Mouse (Mus musculus): ENCODE data around the gene Calcoco1. TPM values are rescaled to one million over a fixed set of nuclear protein-coding genes. Genes with fewer than 3 reads are reported as not detected.

Calcoco1 gene
- total RNA-seq (2012; rRNA removed) = 24.6 and 25.0 TPM in 2 replicates

DNA sequence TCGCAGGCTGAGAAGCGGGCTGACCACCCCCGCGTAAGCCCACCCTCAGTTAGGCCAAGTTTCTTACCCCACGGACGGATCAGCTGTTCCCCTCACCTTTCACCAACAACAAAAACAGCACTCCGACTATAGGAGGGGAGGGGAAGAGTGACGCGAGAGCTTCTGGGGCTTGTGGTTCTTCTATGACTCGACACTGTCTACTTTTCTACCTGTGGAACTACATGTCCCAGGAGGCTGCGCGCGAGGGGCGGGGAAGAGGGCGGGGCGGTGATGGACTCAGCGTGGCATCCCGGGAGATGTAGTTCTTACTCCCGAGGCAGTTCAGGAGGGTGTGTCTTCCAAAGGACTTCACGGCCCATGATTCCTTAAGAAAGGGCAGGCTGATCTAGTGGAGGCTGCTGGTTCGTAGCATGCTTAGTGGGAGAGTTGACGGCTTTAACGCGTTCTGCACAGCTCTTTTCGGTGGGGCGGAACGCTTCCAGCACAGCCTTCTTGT is at the start of gene Calcoco1:
Gene Calcoco1, minus strand, starts transcription at position 199 of the 496 bp plus-strand sequence.
- H3K9me3 ChIP-seq (ENCODE audit: control insufficient read depth, insufficient read depth, low read depth, low read length) = no peaks in the 10 kb centered on the region
- H3K27ac ChIP-seq (ENCODE audit: insufficient read depth, low read depth, low read length, poor library complexity, severe bottlenecking) = peak within 1 kb of the TSS; percentile 8; the same call in 1 of the 2 replicates
- H3K36me3 ChIP-seq (ENCODE audit: control insufficient read depth, insufficient read depth, low read length, poor library complexity, severe bottlenecking) = peaks cover 1% of the 10 kb centered on the region; the same call in 1 of the 2 replicates
- peaks cover 0 to 6% of the 10 kb centered on the region in 2 experiments; a peak in 1 of 4 replicates for H3K4me1 ChIP-seq (ENCODE audit: control insufficient read depth in 2 of 2, insufficient read depth in 2 of 2, low read length in 2 of 2, poor library complexity in 1 of 2)
- peak within 1 kb of the TSS; percentile 71 for H3K9ac ChIP-seq (ENCODE audit: insufficient read depth, low read depth, low read length, poor library complexity, severe bottlenecking)
- TF ChIP-seq MAFK (IDR thresholded peaks at IDR 0.05; ENCODE audit: insufficient read depth, low read depth, low read length) = no peak
- TF ChIP-seq HCFC1 (IDR thresholded peaks at IDR 0.05; ENCODE audit: borderline replicate concordance, insufficient read depth, low read length) = peak; percentile 100
- no peak for TF ChIP-seq ZNF384 (IDR thresholded peaks at IDR 0.05; ENCODE audit: low read depth, low read length)
- peak; percentile 71 for TF ChIP-seq CHD2 (IDR thresholded peaks at IDR 0.05; ENCODE audit: low read depth, low read length)
- H3K4me3 ChIP-seq (ENCODE audit: insufficient read depth in 1 of 2, low read depth in 1 of 2, low read length in 2 of 2, poor library complexity in 1 of 2, severe bottlenecking in 1 of 2) = peak within 1 kb of the TSS; percentile 85 to 86
- in situ Hi-C loops (cut with MboI; ENCODE audit: low sequenced_read_pairs in 2 of 2, unreplicated experiment in 2 of 2) = no loop called here
- DNase-seq (ENCODE audit: low read depth, low spot score) = peak; percentile 97

- in situ Hi-C loops (cut with MboI; ENCODE audit: low sequenced_read_pairs in 2 of 2, unreplicated experiment in 2 of 2) = no loop called here
- Histone ChIP-seq H3K4me1 (ENCODE audit: control insufficient read depth in 2 of 2, insufficient read depth in 2 of 2, low read length in 2 of 2, poor library complexity in 1 of 2) (no peaks in the 10 kb centered on the region), H3K9me3 (ENCODE audit: control insufficient read depth, insufficient read depth, low read depth, low read length) (no peaks in the 10 kb centered on the region), H3K36me3 (ENCODE audit: control insufficient read depth, insufficient read depth, low read length, poor library complexity, severe bottlenecking) (no peaks in the 10 kb centered on the region), H3K9ac (ENCODE audit: insufficient read depth, low read depth, low read length, poor library complexity, severe bottlenecking) (no peak overlapping the region), H3K4me3 (ENCODE audit: insufficient read depth in 1 of 2, low read depth in 1 of 2, low read length in 2 of 2, poor library complexity in 1 of 2, severe bottlenecking in 1 of 2) (no peak overlapping the region), H3K27ac (ENCODE audit: insufficient read depth, low read depth, low read length, poor library complexity, severe bottlenecking) (no peak overlapping the region)
- DNase-seq (ENCODE audit: low read depth, low spot score) = no peak
- TF ChIP-seq ZC3H11A (IDR thresholded peaks at IDR 0.05; ENCODE audit: borderline replicate concordance, low read depth, low read length) (no peak), HCFC1 (IDR thresholded peaks at IDR 0.05; ENCODE audit: borderline replicate concordance, insufficient read depth, low read length) (no peak), CHD2 (IDR thresholded peaks at IDR 0.05; ENCODE audit: low read depth, low read length) (no peak), MAFK (IDR thresholded peaks at IDR 0.05; ENCODE audit: insufficient read depth, low read depth, low read length) (no peak)
Observed at GRCm38 (mm10) chr15:102770866-102771265, 48.9 kb upstream of the Calcoco1 start.

DNA sequence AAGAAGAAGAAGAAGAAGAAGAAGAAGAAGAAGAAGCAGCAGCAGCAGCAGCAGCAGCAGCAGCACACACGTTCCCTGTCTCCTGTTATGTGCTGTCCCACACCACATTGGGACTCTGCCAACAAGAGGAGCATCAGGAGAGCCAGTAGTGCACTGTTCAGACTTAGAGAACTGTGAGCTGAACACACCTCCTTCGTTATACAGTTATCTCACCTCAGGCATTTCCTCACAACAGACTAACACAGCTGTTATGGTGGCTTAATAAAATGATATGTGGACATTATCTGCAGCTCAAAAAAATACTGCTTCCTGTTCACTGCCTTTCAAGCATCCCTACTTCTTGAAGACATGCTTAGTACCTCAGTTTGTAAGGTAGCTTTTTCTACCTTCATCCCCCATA is 43.2 kb upstream of the Calcoco1 start:
- DNase-seq (ENCODE audit: low read depth, low spot score) = no peak
- in situ Hi-C loops (cut with MboI; ENCODE audit: low sequenced_read_pairs in 2 of 2, unreplicated experiment in 2 of 2) = no loop called here
- no peak overlapping the region for H3K27ac ChIP-seq (ENCODE audit: insufficient read depth, low read depth, low read length, poor library complexity, severe bottlenecking)
- H3K4me1 ChIP-seq (ENCODE audit: control insufficient read depth in 2 of 2, insufficient read depth in 2 of 2, low read length in 2 of 2, poor library complexity in 1 of 2) = no peaks in the 10 kb centered on the region
- H3K9me3 ChIP-seq (ENCODE audit: control insufficient read depth, insufficient read depth, low read depth, low read length) = no peaks in the 10 kb centered on the region
- no peaks in the 10 kb centered on the region for H3K36me3 ChIP-seq (ENCODE audit: control insufficient read depth, insufficient read depth, low read length, poor library complexity, severe bottlenecking)
- TF ChIP-seq HCFC1 (IDR thresholded peaks at IDR 0.05; ENCODE audit: borderline replicate concordance, insufficient read depth, low read length) = no peak
- TF ChIP-seq MAFK (IDR thresholded peaks at IDR 0.05; ENCODE audit: insufficient read depth, low read depth, low read length) = no peak
- TF ChIP-seq ZNF384 (IDR thresholded peaks at IDR 0.05; ENCODE audit: low read depth, low read length) = no peak
- TF ChIP-seq ZC3H11A (IDR thresholded peaks at IDR 0.05; ENCODE audit: borderline replicate concordance, low read depth, low read length) = no peak
- TF ChIP-seq CHD2 (IDR thresholded peaks at IDR 0.05; ENCODE audit: low read depth, low read length) = no peak
- no peak overlapping the region for H3K4me3 ChIP-seq (ENCODE audit: insufficient read depth in 1 of 2, low read depth in 1 of 2, low read length in 2 of 2, poor library complexity in 1 of 2, severe bottlenecking in 1 of 2)
- H3K9ac ChIP-seq (ENCODE audit: insufficient read depth, low read depth, low read length, poor library complexity, severe bottlenecking) = no peak overlapping the region

- no peak overlapping the region for H3K9ac ChIP-seq (ENCODE audit: insufficient read depth, low read depth, low read length, poor library complexity, severe bottlenecking)
- no peaks in the 10 kb centered on the region for H3K4me1 ChIP-seq (ENCODE audit: control insufficient read depth in 2 of 2, insufficient read depth in 2 of 2, low read length in 2 of 2, poor library complexity in 1 of 2)
- DNase-seq (ENCODE audit: low read depth, low spot score) = peak; percentile 60
- in situ Hi-C loops (cut with MboI; ENCODE audit: low sequenced_read_pairs in 2 of 2, unreplicated experiment in 2 of 2) = no loop called here
- H3K36me3 ChIP-seq (ENCODE audit: control insufficient read depth, insufficient read depth, low read length, poor library complexity, severe bottlenecking) = no peaks in the 10 kb centered on the region
- no peak overlapping the region for H3K27ac ChIP-seq (ENCODE audit: insufficient read depth, low read depth, low read length, poor library complexity, severe bottlenecking)
- TF ChIP-seq ZC3H11A (IDR thresholded peaks at IDR 0.05; ENCODE audit: borderline replicate concordance, low read depth, low read length) = peak; percentile 86
- no peak for TF ChIP-seq MAFK (IDR thresholded peaks at IDR 0.05; ENCODE audit: insufficient read depth, low read depth, low read length)
- peak; percentile 94 for TF ChIP-seq ZNF384 (IDR thresholded peaks at IDR 0.05; ENCODE audit: low read depth, low read length)
- H3K4me3 ChIP-seq (ENCODE audit: insufficient read depth in 1 of 2, low read depth in 1 of 2, low read length in 2 of 2, poor library complexity in 1 of 2, severe bottlenecking in 1 of 2) = no peak overlapping the region
- no peaks in the 10 kb centered on the region for H3K9me3 ChIP-seq (ENCODE audit: control insufficient read depth, insufficient read depth, low read depth, low read length)
Observed at GRCm38 (mm10) chr15:102761745-102762378, 39.9 kb upstream of the Calcoco1 start.
